Mouse (Mus musculus) heart, embryonic 16.5 days (tissue): ENCODE data around the gene Stat1. TPM values are rescaled to one million over a fixed set of nuclear protein-coding genes. Genes with fewer than 3 reads are reported as not detected.

Source experiments
- ATAC-seq: fragments of 200-750 bp; cut with Nextera tagmentation; replicated peaks from 2 replicates; pipeline ENCODE4 v1.8.0; 2017; ENCODE audit warnings: moderate number of reproducible peaks; ENCODE audit not compliant: insufficient read depth, low FRiP score; ENCODE audit errors: extremely low read depth
- H3K27ac ChIP-seq: fragments of 300-500 bp; sonication (generic); 2 replicates; pipeline ENCODE4 v1.5.1; 2014; ENCODE audit warnings: mild to moderate bottlenecking, low read length, control low read depth, moderate library complexity
- H3K27me3 ChIP-seq: fragments of 300-500 bp; sonication (generic); 2 replicates; pipeline ENCODE4 v1.6.1; 2014; ENCODE audit warnings: low read length, mixed read lengths; ENCODE audit not compliant: control insufficient read depth, insufficient read depth
- H3K36me3 ChIP-seq: fragments of 300-500 bp; sonication (generic); 2 replicates; pipeline ENCODE4 v1.6.1; 2014; ENCODE audit not compliant: control insufficient read depth, insufficient read depth
- H3K4me1 ChIP-seq: fragments of 300-500 bp; sonication (generic); 2 replicates; pipeline ENCODE4 v1.6.1; 2014; ENCODE audit warnings: low read length, mixed read lengths; ENCODE audit not compliant: control insufficient read depth, insufficient read depth
- H3K4me2 ChIP-seq: fragments of 300-500 bp; sonication (generic); 2 replicates; pipeline ENCODE4 v1.6.1; 2014; ENCODE audit warnings: low read depth, mild to moderate bottlenecking, control low read depth, low read length
- H3K4me3 ChIP-seq: fragments of 300-500 bp; sonication (generic); 2 replicates; pipeline ENCODE4 v1.5.1; 2014; ENCODE audit warnings: mild to moderate bottlenecking, control low read depth, low read length
- H3K9ac ChIP-seq: fragments of 300-500 bp; sonication (generic); 2 replicates; pipeline ENCODE4 v1.6.1; 2014; ENCODE audit warnings: low read length, control low read depth
- H3K9me3 ChIP-seq: fragments of 300-500 bp; sonication (generic); replicated peaks from 2 replicates; pipeline ENCODE4 v1.6.1; 2016; ENCODE audit warnings: low read length; ENCODE audit not compliant: control insufficient read depth
- WGBS: fragments of 180-500 bp; shearing (Covaris S2); extraction: QIAGEN DNeasy Blood & Tissue Kit; methylation state at CpG from one replicate; pipeline ENCODE4 v1.1.7; 2014; 5-methylcytosine and 5-hydroxymethylcytosine counted together
- polyA plus RNA-seq: library from polyadenylated mRNA; unstranded; fragments of >200 nt; fragmentation: Nextera tagmentation; extraction: Ambion mirVana; gene quantifications from 2 replicates; pipeline ENCODE4 v1.2.1, GENCODE M21; 2015

The Stat1 gene
- polyA plus RNA-seq, 1 experiment from 2014 or later, result 50.3 TPM

DNA sequence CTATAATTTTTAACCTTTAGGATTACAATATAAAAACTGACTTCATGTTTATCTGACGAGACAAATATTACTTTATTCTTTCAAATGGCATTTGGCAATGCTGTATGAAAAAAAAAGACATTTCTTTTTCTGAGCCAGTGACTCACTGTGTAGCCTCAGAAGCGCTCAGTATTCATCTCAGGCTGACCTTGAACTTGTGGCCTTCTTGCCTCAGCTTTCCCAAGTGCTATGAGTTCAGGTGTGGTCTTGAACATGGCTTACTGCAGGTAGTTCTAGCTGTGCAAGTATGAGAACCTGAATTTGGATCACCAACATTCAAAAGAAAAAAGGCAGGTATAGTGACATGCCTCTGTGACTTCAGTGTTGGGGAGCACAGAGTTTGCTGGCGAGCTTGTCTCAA is 1.8 kb downstream of the Stat1 start:
- 90% methylated on average over 3 of the region's 3 CpGs for whole genome bisulfite sequencing
- peaks cover 9% of the 10 kb centered on the region for H3K36me3 ChIP-seq
- H3K9me3 ChIP-seq, result no peaks in the 10 kb centered on the region
- no peaks in the 10 kb centered on the region for H3K27me3 ChIP-seq
- H3K4me1 ChIP-seq, result peaks cover 10% of the 10 kb centered on the region
- no peak overlapping the region for H3K4me2 ChIP-seq
- no peak for ATAC-seq
- no peak overlapping the region for H3K9ac ChIP-seq
- no peak overlapping the region for H3K27ac ChIP-seq
- no peak overlapping the region for H3K4me3 ChIP-seq

DNA sequence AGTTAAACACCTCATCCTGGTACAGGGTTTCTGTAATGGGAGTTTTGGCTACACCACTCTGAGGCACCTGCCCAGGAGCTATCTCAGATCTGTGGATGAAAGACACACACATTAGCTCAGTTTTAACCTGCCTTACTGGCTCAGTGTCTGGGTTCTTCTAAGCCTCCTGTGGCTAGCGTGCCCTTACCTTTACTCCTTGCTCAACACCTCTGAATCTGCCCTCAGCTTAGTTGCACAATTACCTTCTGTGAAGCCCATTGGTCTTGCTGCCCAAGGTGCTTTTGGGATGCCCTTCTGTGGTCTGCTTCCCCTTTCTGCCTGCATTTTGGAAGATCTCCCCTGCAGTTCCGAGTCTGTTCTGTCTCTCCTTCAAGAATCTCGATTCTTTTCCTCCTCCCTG is 5.6 kb downstream of the Stat1 start:
- Histone ChIP-seq H3K9me3 (no peaks in the 10 kb centered on the region), H3K9ac (no peak overlapping the region), H3K27ac (no peak overlapping the region), H3K4me2 (no peak overlapping the region), H3K4me3 (no peak overlapping the region), H3K36me3 (peaks cover 26% of the 10 kb centered on the region), H3K27me3 (no peaks in the 10 kb centered on the region), H3K4me1 (peaks cover 10% of the 10 kb centered on the region)
- ATAC-seq, result no peak
- 67% methylated on average over 3 of the region's 3 CpGs for WGBS

DNA sequence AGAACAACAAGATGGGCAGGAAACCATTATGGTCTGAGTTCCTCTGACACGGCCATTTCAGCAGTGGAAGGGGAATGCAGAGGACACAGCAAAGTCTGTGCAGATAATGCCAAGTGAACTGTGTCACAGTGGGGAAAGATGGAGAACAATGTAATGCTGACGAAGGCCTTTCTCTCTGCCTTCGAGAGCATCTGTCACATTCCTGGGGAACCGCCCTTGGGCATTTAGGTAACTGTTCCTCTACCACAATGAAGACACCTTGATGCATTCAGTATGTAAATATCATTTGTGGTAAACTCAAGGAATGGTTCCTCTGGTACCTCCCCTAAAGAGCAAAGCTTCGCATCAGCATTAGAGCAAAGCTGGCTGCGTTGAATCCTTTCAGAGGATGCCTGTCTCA is 8.1 kb downstream of the Stat1 start:
- Histone ChIP-seq H3K27ac (no peak overlapping the region), H3K4me1 (no peaks in the 10 kb centered on the region), H3K4me2 (no peak overlapping the region), H3K9me3 (no peaks in the 10 kb centered on the region), H3K27me3 (no peaks in the 10 kb centered on the region), H3K4me3 (no peak overlapping the region), H3K9ac (no peak overlapping the region), H3K36me3 (peaks cover 29% of the 10 kb centered on the region)
- WGBS, result 92% methylated on average over 6 of the region's 6 CpGs
- ATAC-seq, result no peak

DNA sequence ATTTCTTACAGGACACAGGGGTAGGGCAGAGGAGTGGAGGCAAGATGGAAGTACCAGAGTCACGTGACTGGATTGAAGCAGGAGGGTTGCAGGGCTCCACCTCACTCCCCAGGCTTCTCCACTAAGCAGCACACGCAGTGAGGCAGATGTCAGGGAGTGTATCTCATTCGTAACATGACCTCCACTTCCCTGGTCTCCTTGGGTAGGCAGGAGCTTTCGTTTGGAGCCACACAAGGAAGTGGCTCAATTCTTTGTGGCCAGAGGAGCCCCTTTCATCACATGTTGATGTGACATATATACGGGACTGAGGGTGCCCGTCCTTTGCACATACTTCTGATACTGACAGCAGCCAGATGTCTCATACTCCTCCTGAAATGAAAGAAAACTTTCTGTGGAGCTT is 10.6 kb downstream of the Stat1 start:
- Histone ChIP-seq H3K4me3 (no peak overlapping the region), H3K27me3 (no peaks in the 10 kb centered on the region), H3K4me1 (no peaks in the 10 kb centered on the region), H3K27ac (no peak overlapping the region), H3K36me3 (peaks cover 32% of the 10 kb centered on the region), H3K9ac (no peak overlapping the region), H3K9me3 (no peaks in the 10 kb centered on the region), H3K4me2 (no peak overlapping the region)
- 50% methylated on average over 6 of the region's 6 CpGs for WGBS
- no peak for ATAC-seq

DNA sequence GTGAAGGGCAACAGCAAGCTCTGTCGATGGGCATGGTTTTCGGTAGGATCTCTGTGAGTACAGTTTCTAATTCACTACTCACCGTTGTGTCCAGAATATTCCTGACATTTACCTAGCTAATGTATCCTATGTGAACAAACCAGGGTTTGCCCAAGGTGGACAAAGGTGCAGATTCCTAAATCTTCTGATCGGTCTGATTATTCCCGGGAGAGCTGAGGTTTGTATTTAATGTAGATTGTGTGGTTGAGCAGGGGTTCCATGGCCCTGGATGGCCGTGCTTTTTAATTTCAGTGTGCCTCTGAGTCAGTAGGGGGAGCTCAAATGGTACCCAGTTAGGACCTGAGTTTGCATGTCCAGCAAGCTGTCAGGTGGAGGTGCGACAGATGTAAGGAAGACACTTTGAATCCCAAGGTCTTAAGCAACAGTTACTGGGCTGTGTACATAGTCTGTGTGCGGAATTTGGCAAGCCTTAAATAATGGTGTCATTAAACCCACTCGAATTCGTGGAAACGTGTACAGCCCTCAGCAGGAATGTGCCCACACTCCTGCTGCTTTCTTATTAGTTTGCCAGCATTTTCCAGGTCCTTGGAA is 12.6 kb downstream of the Stat1 start:
- H3K9me3 ChIP-seq, result no peaks in the 10 kb centered on the region
- no peak overlapping the region for H3K27ac ChIP-seq
- no peaks in the 10 kb centered on the region for H3K4me1 ChIP-seq
- 83% methylated on average over 11 of the region's 11 CpGs for WGBS
- peaks cover 28% of the 10 kb centered on the region for H3K36me3 ChIP-seq
- H3K4me3 ChIP-seq, result no peak overlapping the region
- no peak overlapping the region for H3K4me2 ChIP-seq
- H3K9ac ChIP-seq, result no peak overlapping the region
- ATAC-seq, result no peak
- no peaks in the 10 kb centered on the region for H3K27me3 ChIP-seq

DNA sequence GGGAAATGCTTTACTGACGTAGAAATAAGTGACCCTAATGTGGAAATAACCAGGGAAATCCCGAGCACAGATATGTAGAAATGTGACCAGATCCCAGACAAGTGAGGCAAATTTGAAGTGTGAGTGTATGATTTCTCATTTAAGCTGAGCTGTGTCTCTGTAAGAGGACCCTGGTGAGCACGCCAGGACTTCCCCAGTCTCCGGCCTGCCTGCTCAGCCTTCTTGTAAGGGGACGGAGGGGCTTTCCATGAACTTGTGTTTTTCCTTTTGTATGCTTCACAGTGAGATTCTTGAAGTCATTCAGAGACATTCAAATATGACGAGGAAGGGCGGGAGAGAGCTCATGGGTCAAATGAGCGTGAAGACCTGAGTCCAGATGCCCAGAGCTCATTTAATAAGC is 14.0 kb downstream of the Stat1 start:
- H3K4me2 ChIP-seq, result no peak overlapping the region
- peaks cover 24% of the 10 kb centered on the region for H3K36me3 ChIP-seq
- no peaks in the 10 kb centered on the region for H3K27me3 ChIP-seq
- H3K27ac ChIP-seq, result no peak overlapping the region
- H3K9me3 ChIP-seq, result no peaks in the 10 kb centered on the region
- no peak for ATAC-seq
- WGBS, result 87% methylated on average over 8 of the region's 8 CpGs
- H3K9ac ChIP-seq, result no peak overlapping the region
- no peak overlapping the region for H3K4me3 ChIP-seq
- H3K4me1 ChIP-seq, result no peaks in the 10 kb centered on the region

DNA sequence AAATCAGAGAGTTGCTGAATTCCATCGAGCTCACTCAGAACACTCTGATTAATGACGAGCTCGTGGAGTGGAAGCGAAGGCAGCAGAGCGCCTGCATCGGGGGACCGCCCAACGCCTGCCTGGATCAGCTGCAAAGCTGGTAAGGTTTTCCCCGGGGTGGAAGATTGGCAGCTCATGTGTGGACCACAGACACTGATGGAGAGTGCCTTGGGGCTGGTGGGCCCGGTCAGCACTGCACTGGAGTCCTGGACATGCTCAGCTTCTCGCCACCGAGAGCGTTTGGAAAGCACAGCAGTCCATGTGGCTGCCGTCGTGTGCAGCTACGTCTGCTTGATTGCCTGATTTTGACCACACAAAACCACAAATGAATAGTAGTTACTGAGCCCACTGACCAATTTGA is 18.1 kb downstream of the Stat1 start:
- H3K27me3 ChIP-seq, result no peaks in the 10 kb centered on the region
- no peak overlapping the region for H3K9ac ChIP-seq
- 71% methylated on average over 16 of the region's 16 CpGs for WGBS
- no peak overlapping the region for H3K4me2 ChIP-seq
- no peak for ATAC-seq
- no peak overlapping the region for H3K27ac ChIP-seq
- peaks cover 20% of the 10 kb centered on the region; the same call in 1 of the 2 replicates for H3K36me3 ChIP-seq
- no peaks in the 10 kb centered on the region for H3K9me3 ChIP-seq
- no peak overlapping the region for H3K4me3 ChIP-seq
- peaks cover 11% of the 10 kb centered on the region for H3K4me1 ChIP-seq

DNA sequence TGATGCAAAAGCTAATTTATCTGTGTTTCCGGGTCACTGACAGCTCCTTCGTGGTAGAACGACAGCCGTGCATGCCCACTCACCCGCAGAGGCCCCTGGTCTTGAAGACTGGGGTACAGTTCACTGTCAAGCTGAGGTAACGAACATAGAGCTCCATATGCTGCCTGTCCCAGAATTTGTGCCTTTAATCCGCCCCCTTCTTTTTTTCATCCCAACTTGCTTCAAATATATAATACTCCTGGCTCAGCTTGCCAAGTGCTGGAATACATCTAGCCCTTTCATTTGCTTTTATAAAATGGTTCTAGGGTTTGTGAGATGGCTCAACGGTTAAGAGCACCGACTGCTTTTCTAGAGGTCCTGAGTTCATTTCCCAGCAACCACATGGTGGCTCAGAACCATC is 21.3 kb downstream of the Stat1 start:
- H3K36me3 ChIP-seq, result peaks cover 12% of the 10 kb centered on the region; the same call in 1 of the 2 replicates
- H3K9me3 ChIP-seq, result no peaks in the 10 kb centered on the region
- no peak overlapping the region for H3K9ac ChIP-seq
- peaks cover 11% of the 10 kb centered on the region for H3K4me1 ChIP-seq
- 82% methylated on average over 9 of the region's 9 CpGs for WGBS
- H3K4me2 ChIP-seq, result no peak overlapping the region
- no peaks in the 10 kb centered on the region for H3K27me3 ChIP-seq
- H3K4me3 ChIP-seq, result no peak overlapping the region
- H3K27ac ChIP-seq, result no peak overlapping the region
- ATAC-seq, result no peak

DNA sequence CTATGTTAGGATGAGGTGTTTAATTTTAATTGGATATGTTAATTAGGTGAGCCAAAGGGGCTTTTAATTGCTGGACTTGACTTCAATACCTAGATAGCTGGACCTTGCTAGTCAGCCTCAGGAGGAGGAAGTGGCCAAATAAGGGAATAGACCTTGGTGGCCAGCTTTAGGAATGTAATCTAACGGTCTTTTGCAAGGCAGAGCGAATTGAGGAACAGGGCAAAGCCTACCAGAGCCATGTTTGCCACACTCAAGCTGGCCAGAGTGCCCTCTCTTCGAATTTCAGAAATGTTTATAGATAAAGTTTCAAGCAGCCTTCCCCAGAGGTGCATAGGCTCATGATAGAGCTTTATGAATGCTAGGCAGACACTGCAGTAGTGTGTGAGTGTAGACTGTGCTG is 22.2 kb downstream of the Stat1 start:
- peaks cover 8% of the 10 kb centered on the region; the same call in 1 of the 2 replicates for H3K36me3 ChIP-seq
- H3K27me3 ChIP-seq, result no peaks in the 10 kb centered on the region
- H3K9me3 ChIP-seq, result no peaks in the 10 kb centered on the region
- no peak overlapping the region for H3K4me3 ChIP-seq
- WGBS, result 37% methylated on average over 3 of the region's 3 CpGs
- H3K4me1 ChIP-seq, result peaks cover 11% of the 10 kb centered on the region
- peak overlapping the region; percentile 54 for H3K27ac ChIP-seq
- H3K4me2 ChIP-seq, result no peak overlapping the region
- H3K9ac ChIP-seq, result no peak overlapping the region
- no peak for ATAC-seq
